Mouse (Mus musculus): ENCODE results near the gene Cdadc1.

GRCm38 (mm10) chr14:59555928-59556531 is 41.7 kb downstream of the Cdadc1 start:
- TF ChIP-seq CTCF (IDR thresholded peaks at IDR 0.05; ENCODE audit: extremely low read depth, insufficient read depth, low read length) = peak; percentile 80
- TF ChIP-seq POLR2A (IDR thresholded peaks at IDR 0.05; ENCODE audit: extremely low read depth, insufficient read depth, low read length) = no peak
